Mouse (Mus musculus) liver, embryonic 16.5 days (tissue): Measurements from ENCODE around the gene Nup88. TPM values are rescaled to one million over a fixed set of nuclear protein-coding genes. Genes with fewer than 3 reads are reported as not detected.

ENCODE experiments used
- ATAC-seq: fragments of 200-750 bp; cut with Nextera tagmentation; 2 replicates; pipeline ENCODE4 v1.8.0; 2017; ENCODE audit warnings: low read depth, mild to moderate bottlenecking, moderate number of reproducible peaks, moderate library complexity
- H3K27ac ChIP-seq: fragments of 300-500 bp; sonication (generic); 2 replicates; pipeline ENCODE4 v1.5.1; 2014; ENCODE audit warnings: mild to moderate bottlenecking, low read length
- H3K27me3 ChIP-seq: fragments of 300-500 bp; sonication (generic); 2 replicates; pipeline ENCODE4 v1.6.1; 2014; ENCODE audit warnings: low read depth, low read length, mixed read lengths; ENCODE audit not compliant: control insufficient read depth, insufficient read depth
- H3K36me3 ChIP-seq: fragments of 300-500 bp; sonication (generic); 2 replicates; pipeline ENCODE4 v1.6.1; 2014; ENCODE audit warnings: mild to moderate bottlenecking; ENCODE audit not compliant: control insufficient read depth, insufficient read depth
- H3K4me1 ChIP-seq: fragments of 300-500 bp; sonication (generic); 2 replicates; pipeline ENCODE4 v1.6.1; 2014; ENCODE audit warnings: low read depth, low read length, mixed read lengths; ENCODE audit not compliant: control insufficient read depth
- H3K4me2 ChIP-seq: fragments of 300-500 bp; sonication (generic); 2 replicates; pipeline ENCODE4 v1.6.1; 2014; ENCODE audit warnings: low read depth, low read length, mixed read lengths
- H3K4me3 ChIP-seq: fragments of 300-500 bp; sonication (generic); 2 replicates; pipeline ENCODE4 v1.5.1; 2014; ENCODE audit warnings: low read depth, mild to moderate bottlenecking, low read length
- H3K9ac ChIP-seq: fragments of 300-500 bp; sonication (generic); 2 replicates; pipeline ENCODE4 v1.6.1; 2014; ENCODE audit warnings: low read depth, low read length
- H3K9me3 ChIP-seq: fragments of 300-500 bp; sonication (generic); replicated peaks from 2 replicates; pipeline ENCODE4 v1.6.1; 2016; ENCODE audit warnings: low read length; ENCODE audit not compliant: control insufficient read depth
- WGBS: fragments of 180-500 bp; shearing (Covaris S2); extraction: QIAGEN DNeasy Blood & Tissue Kit; methylation state at CpG from one replicate; pipeline ENCODE4 v1.1.7; 2014; ENCODE audit not compliant: insufficient replicate concordance; 5-methylcytosine and 5-hydroxymethylcytosine counted together
- polyA plus RNA-seq: library from polyadenylated mRNA; unstranded; fragments of >200 nt; fragmentation: Nextera tagmentation; extraction: Ambion mirVana; gene quantifications from 2 replicates; pipeline ENCODE4 v1.2.1, GENCODE M21; 2015

Gene Nup88
- polyA plus RNA-seq, 1 experiment from 2014 or later: 53.0 TPM

DNA sequence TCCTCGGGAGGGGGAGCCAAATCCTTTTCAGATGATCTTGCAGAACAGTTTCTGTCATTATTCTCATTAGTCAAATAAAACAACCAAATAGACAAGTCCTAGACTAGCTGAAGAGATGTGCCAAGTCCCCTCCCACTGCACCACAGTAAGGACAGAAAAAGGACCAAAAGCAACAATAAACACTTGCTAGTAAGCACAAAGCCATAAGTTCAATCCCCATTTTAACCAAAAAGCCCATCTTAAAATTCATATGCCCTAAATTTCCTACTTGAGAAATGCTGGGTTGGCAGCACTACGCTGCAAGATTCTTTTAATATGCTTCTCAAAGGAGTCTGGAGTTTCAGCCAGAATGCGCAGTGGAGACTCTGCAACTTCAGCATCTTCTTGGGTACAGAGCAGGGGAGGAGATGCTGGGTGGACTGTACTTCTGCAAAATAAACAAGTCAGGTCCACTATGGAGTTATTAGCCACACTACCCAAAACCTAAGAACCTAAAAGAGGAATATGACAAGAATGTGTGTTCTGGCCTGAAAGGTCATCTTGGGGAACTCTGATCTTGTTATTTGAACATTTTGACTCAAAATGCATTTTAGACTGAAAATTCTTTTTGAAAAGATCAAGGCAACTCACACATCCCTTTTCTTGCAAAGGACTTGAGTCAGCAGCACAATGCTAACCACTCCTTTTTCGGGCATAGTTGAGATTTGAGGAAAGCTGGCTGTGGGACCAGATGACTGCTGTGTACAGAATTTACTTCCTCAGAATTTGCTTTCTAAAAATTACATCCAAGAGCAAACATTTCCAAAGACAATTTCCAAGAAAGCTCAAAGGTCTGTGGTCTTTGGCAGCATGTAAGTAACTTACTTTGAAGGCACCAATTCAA lies 24.6 kb downstream of the Nup88 start:
- Histone ChIP-seq H3K27me3 (no peaks in the 10 kb centered on the region), H3K4me3 (no peak overlapping the region), H3K9me3 (no peaks in the 10 kb centered on the region), H3K4me1 (no peaks in the 10 kb centered on the region), H3K4me2 (no peak overlapping the region), H3K27ac (no peak overlapping the region), H3K36me3 (peaks cover 58% of the 10 kb centered on the region), H3K9ac (no peak overlapping the region)
- ATAC-seq: no peak
- 71% methylated on average over 4 of the region's 4 CpGs for WGBS

DNA sequence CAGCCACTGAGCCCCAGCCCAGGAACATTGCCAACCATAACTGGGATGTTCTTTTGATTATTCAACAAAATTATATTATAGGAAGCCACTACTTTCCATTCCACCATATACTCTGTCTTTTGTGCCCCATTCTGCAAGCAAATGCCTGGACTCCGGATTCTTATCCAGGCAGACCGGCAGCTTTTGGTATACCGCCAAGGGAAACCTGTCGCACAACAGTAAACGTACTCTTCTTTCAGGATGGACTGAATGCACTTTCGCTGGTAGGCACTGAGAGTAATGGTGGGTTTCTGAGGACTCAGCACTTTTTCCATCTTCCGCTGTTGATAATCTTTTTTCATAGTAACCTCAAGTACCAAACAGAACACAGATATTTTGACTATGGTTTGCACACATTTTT lies 26.1 kb downstream of the Nup88 start:
- 87% methylated on average over 7 of the region's 7 CpGs for WGBS
- H3K36me3 ChIP-seq: peaks cover 45% of the 10 kb centered on the region
- H3K27me3 ChIP-seq: no peaks in the 10 kb centered on the region
- ATAC-seq: no peak
- H3K4me1 ChIP-seq: no peaks in the 10 kb centered on the region
- no peak overlapping the region for H3K4me2 ChIP-seq
- H3K9ac ChIP-seq: no peak overlapping the region
- H3K4me3 ChIP-seq: no peak overlapping the region
- no peaks in the 10 kb centered on the region for H3K9me3 ChIP-seq
- H3K27ac ChIP-seq: no peak overlapping the region

DNA sequence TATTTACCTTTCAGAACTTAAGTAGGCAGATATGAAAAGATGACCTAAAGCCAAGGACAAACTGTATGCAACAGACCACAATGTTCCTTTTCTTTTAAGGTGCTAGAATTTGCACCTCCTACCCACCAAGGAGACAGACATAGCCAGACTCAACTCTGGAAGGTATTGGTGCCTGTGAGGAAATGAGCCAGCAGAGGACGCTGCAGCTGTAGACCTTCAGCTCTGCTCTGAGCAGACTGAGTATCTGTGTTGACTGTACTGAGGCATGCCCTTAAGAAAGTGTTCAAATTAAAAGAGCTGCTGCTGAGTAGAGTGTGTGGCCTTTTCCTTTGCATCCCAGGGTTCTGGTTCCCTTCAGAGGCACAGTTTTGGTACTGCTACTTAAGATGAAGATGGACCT lies 27.2 kb downstream of the Nup88 start:
- peaks cover 45% of the 10 kb centered on the region for H3K36me3 ChIP-seq
- no peak overlapping the region for H3K9ac ChIP-seq
- H3K27me3 ChIP-seq: no peaks in the 10 kb centered on the region
- WGBS: 78% methylated on average over 1 of the region's 1 CpGs
- H3K4me1 ChIP-seq: no peaks in the 10 kb centered on the region
- H3K4me3 ChIP-seq: no peak overlapping the region
- no peak overlapping the region for H3K27ac ChIP-seq
- no peaks in the 10 kb centered on the region for H3K9me3 ChIP-seq
- H3K4me2 ChIP-seq: no peak overlapping the region
- ATAC-seq: no peak

DNA sequence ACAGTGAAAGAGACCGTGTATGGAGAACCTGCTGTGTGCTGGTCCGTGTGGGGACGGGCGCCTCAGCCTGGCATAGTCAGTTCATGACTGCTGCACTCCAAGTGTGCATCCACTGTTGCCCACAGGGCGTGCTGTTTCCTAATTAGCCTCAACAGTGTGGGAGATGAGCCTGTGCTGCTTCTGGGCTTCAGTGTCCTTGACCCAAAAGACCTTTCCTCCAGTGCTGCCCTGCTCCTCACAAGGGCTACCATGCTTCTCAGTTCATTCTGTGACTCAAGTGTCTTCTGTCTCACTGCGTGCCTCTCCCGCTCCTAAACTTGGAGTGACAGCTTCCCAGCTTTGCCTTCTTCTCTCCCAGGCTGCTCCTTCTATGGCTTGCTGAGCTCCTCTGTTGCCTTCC lies 34.5 kb downstream of the Nup88 start:
- Histone ChIP-seq H3K9me3 (no peaks in the 10 kb centered on the region), H3K9ac (no peak overlapping the region), H3K4me1 (no peaks in the 10 kb centered on the region), H3K4me2 (no peak overlapping the region), H3K27me3 (no peaks in the 10 kb centered on the region), H3K4me3 (no peak overlapping the region), H3K27ac (no peak overlapping the region), H3K36me3 (peaks cover 22% of the 10 kb centered on the region)
- ATAC-seq: no peak
- WGBS: 82% methylated on average over 7 of the region's 7 CpGs

DNA sequence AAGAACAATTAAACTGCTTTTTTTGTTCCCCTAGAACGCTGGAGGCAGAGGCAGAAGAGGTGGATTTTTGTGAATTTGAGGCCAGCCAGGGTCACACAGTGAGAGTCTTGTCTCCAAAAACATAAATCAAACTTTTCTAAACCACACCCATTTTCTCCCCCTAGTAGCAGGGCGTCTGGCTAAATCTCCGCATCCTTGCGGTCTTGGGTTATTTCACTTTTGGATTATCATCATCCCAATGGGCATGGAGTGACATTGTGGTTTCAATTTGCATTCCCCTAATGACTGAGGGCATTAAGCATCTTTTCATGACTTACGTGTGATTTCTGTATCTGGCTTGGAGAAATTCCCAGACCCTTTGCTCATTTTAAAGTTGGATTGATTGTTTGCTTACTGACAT lies 38.3 kb downstream of the Nup88 start:
- ATAC-seq: no peak
- Histone ChIP-seq H3K36me3 (peaks cover 20% of the 10 kb centered on the region), H3K4me2 (no peak overlapping the region), H3K9ac (no peak overlapping the region), H3K4me3 (no peak overlapping the region), H3K9me3 (no peaks in the 10 kb centered on the region), H3K27me3 (no peaks in the 10 kb centered on the region), H3K27ac (no peak overlapping the region), H3K4me1 (no peaks in the 10 kb centered on the region)
- WGBS: 80% methylated on average over 5 of the region's 5 CpGs

DNA sequence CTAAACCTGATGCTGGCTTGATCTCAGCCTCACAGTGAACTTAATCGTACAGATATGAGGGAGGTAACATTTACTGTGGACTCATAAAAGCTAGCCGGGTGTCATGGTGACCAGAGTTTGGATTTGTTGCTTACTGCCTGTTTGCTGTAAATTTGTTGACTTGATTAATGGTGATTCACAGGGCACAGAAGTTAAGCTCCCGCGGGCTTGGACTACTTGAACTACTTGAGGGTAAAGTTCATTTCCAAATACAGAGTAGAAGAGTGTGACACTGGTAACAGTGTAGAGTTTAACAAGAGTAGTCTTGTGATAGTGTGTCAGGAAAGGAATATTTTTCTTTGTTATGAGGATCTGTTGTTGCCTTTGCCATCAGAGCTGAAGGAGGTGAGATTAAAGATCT lies 50.2 kb downstream of the Nup88 start:
- no peak overlapping the region for H3K4me3 ChIP-seq
- peaks cover 14% of the 10 kb centered on the region for H3K36me3 ChIP-seq
- H3K4me1 ChIP-seq: no peaks in the 10 kb centered on the region
- no peak for ATAC-seq
- WGBS: 88% methylated on average over 4 of the region's 4 CpGs
- H3K9ac ChIP-seq: no peak overlapping the region
- no peaks in the 10 kb centered on the region for H3K9me3 ChIP-seq
- H3K4me2 ChIP-seq: no peak overlapping the region
- H3K27ac ChIP-seq: no peak overlapping the region
- H3K27me3 ChIP-seq: no peaks in the 10 kb centered on the region

DNA sequence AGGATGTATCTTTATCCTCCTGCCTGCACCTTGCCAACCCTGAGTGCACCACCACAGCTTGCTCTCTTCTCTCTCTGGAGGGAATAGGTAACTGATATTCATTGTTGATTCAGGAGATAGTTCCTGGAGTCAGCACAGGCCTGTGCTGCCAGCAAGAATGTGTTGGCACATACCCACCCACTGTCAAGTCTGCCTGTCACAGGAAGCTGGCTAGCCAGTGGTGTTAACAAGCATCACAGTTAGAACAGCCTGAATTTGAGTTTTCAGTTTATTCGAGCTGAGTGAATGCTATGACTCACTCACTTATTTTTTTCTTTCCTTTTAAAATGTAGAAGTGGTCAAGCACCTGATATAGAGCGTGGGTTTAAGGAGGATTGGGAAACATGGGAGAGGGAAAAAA lies 51.9 kb downstream of the Nup88 start:
- H3K4me3 ChIP-seq: no peak overlapping the region
- ATAC-seq: no peak
- no peaks in the 10 kb centered on the region for H3K27me3 ChIP-seq
- WGBS: 70% methylated on average over 2 of the region's 2 CpGs
- H3K4me1 ChIP-seq: no peaks in the 10 kb centered on the region
- no peak overlapping the region for H3K27ac ChIP-seq
- no peak overlapping the region for H3K9ac ChIP-seq
- H3K4me2 ChIP-seq: no peak overlapping the region
- H3K36me3 ChIP-seq: peaks cover 17% of the 10 kb centered on the region
- H3K9me3 ChIP-seq: no peaks in the 10 kb centered on the region

DNA sequence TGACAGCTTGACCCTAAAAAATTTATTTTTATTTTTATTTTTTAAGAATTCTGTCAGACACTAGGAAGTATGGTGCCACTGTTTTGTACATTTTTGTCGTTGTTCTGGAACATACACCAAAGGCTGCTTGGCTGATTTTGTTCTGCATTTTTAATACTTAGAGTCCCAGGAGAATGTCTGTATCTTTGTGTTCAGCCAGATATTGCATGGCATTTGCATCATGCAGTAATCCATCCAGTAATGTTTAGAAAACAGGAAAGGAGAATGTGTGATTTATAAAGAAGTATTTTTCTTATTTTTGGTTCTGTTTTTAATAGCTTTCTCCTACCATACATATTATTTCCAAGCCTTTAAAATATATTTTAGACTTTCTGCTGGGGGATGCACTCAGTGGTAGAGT lies 57.9 kb downstream of the Nup88 start:
- WGBS: 73% methylated on average over 1 of the region's 1 CpGs
- Histone ChIP-seq H3K4me1 (no peaks in the 10 kb centered on the region), H3K36me3 (peaks cover 10% of the 10 kb centered on the region), H3K4me3 (no peak overlapping the region), H3K27ac (no peak overlapping the region), H3K9ac (no peak overlapping the region), H3K27me3 (no peaks in the 10 kb centered on the region), H3K9me3 (no peaks in the 10 kb centered on the region), H3K4me2 (no peak overlapping the region)
- no peak for ATAC-seq

DNA sequence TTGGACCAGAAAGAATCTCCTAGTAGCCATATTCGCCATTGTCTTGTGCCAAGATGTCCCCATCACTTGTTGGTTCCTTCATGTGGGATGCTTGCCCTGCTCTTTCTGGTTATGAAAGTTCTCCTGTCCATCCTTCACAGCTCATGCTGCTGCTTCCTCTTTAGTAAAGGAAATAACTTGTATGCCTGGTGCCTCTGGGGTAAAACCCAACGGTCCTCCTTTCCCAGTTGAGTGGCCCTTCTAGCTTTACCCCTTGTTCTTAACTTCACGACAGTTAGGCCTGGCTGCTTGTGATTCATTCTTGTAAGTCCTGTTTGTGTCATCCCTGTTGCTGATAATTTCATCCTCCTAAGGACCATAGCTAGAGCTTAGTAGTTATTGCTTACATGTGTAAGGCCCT lies 58.5 kb downstream of the Nup88 start:
- ATAC-seq: no peak
- Histone ChIP-seq H3K9me3 (no peaks in the 10 kb centered on the region), H3K27ac (no peak overlapping the region), H3K4me1 (no peaks in the 10 kb centered on the region), H3K27me3 (no peaks in the 10 kb centered on the region), H3K4me2 (no peak overlapping the region), H3K36me3 (peaks cover 10% of the 10 kb centered on the region), H3K4me3 (no peak overlapping the region), H3K9ac (no peak overlapping the region)
- 65% methylated on average over 3 of the region's 3 CpGs for whole genome bisulfite sequencing
